Comparison of ENCODE assay signal across 23 mouse cellular contexts in genomic region chr1:159854261-159854660, GRCm38 (mm10).
DNase-seq lines count a peak whose midpoint lies in the region; ATAC-seq and TF ChIP-seq lines count a peak whose summit lies in the region.
"Had no signal": no experiment of that assay in that cellular context is flagged by ENCODE, and none has a peak within 500 bp of the region (broad histone marks: within the 10 kb centered on the region; RNA-seq: fewer than 3 reads in every experiment).

No protein-coding gene starts in this region.

- ATAC-seq in liver, postnatal 0 days: no peak
- ATAC-seq: activated CD4-positive, CD25-positive, alpha-beta regulatory T cell, adult 4 months; forebrain, embryonic 16.5 days; Patski had no signal

- H3K27me3 ChIP-seq in liver, postnatal 0 days (ENCODE audit: insufficient read depth, low read length): no peaks in the 10 kb centered on the region
- H3K27me3 ChIP-seq: embryonic facial prominence, embryonic 13.5 days; forebrain, embryonic 12.5 days; heart, embryonic 13.5 days; hindbrain, embryonic 15.5 days had no signal

- no peak for TF ChIP-seq POLR2A in brain, embryonic 14.5 days (IDR thresholded peaks at IDR 0.05; ENCODE audit: borderline replicate concordance, extremely low read depth, insufficient read depth, insufficient read length, poor library complexity, severe bottlenecking)

- no peak for TF ChIP-seq CTCF in layer of hippocampus, adult 2 months (conservative IDR thresholded peaks at IDR 0.05)
- no peak for TF ChIP-seq CTCF in brain, embryonic 14.5 days (IDR thresholded peaks at IDR 0.05; ENCODE audit: borderline replicate concordance, extremely low read depth, insufficient read depth, insufficient read length)
- no peak for TF ChIP-seq CTCF in liver, postnatal 0 days (IDR thresholded peaks at IDR 0.05; ENCODE audit: low read depth)

- no peaks in the 10 kb centered on the region for H3K36me3 ChIP-seq in liver, postnatal 0 days (replicated peaks; ENCODE audit: insufficient read depth, low read length)
- H3K36me3 ChIP-seq: embryonic facial prominence, embryonic 13.5 days; forebrain, embryonic 12.5 days; heart, embryonic 13.5 days; hindbrain, embryonic 15.5 days had no signal

- 71% methylated on average over 1 of the region's 1 CpGs for WGBS in liver, postnatal 0 days (ENCODE audit: insufficient replicate concordance)

- H3K4me2 ChIP-seq in liver, postnatal 0 days (ENCODE audit: low read depth, low read length): no peak overlapping the region
- H3K4me2 ChIP-seq: embryonic facial prominence, embryonic 13.5 days; forebrain, embryonic 12.5 days; heart, embryonic 13.5 days; hindbrain, embryonic 15.5 days had no signal

- no peak overlapping the region for H3K9ac ChIP-seq in liver, postnatal 0 days (replicated peaks)
- H3K9ac ChIP-seq: embryonic facial prominence, embryonic 13.5 days; forebrain, embryonic 12.5 days; heart, embryonic 13.5 days; hindbrain, embryonic 15.5 days had no signal

- TF ChIP-seq EP300 in liver, postnatal 0 days (IDR thresholded peaks at IDR 0.05; ENCODE audit: low read depth): no peak

- no peaks in the 10 kb centered on the region for H3K4me1 ChIP-seq in liver, postnatal 0 days (ENCODE audit: insufficient read depth)
- H3K4me1 ChIP-seq: embryonic facial prominence, embryonic 13.5 days; forebrain, embryonic 12.5 days; heart, embryonic 13.5 days; hindbrain, embryonic 15.5 days had no signal

- H3K9me3 ChIP-seq in liver, postnatal 0 days (ENCODE audit: low read length): no peaks in the 10 kb centered on the region
- H3K9me3 ChIP-seq: embryonic facial prominence, embryonic 13.5 days; hindbrain, embryonic 15.5 days had no signal

- DNase-seq in layer of hippocampus, adult 2 months (ENCODE audit: low spot score in 2 of 2): no peak
- no peak for DNase-seq in layer of hippocampus, postnatal 14 days (ENCODE audit: low spot score in 2 of 2)
- DNase-seq in lung, postnatal 14 days: peak; percentile 5
- DNase-seq in lung, postnatal 4 days: no peak
- peak; percentile 9 for DNase-seq in brain, embryonic 14.5 days (ENCODE audit: low read depth)
- DNase-seq in telencephalon, adult 2 months (ENCODE audit: low read depth, low spot score): peak; percentile 45
- DNase-seq in liver, postnatal 0 days: no peak
- DNase-seq: adrenal gland, adult 2 months; adrenal gland, postnatal 25 days; cerebellum, adult 11 months; cerebellum, adult 8-10 months; cerebellum, postnatal 36 days; gastrocnemius, adult 2 months; gastrocnemius, postnatal 25 days; heart, adult 11 months; heart, postnatal 36 days had no signal

- H3K4me3 ChIP-seq in layer of hippocampus, adult 2 months: no peak overlapping the region
- no peak overlapping the region for H3K4me3 ChIP-seq in liver, postnatal 0 days (ENCODE audit: low read depth, low read length)
- H3K4me3 ChIP-seq: embryonic facial prominence, embryonic 13.5 days; forebrain, embryonic 12.5 days; gastrocnemius, adult 2 months; heart, embryonic 13.5 days; hindbrain, embryonic 15.5 days had no signal

- H3K27ac ChIP-seq in layer of hippocampus, adult 2 months: 0 out of 2 replicates have a peak overlapping the region, but pooled peaks have one; percentile 0
- no peak overlapping the region for H3K27ac ChIP-seq in liver, postnatal 0 days (ENCODE audit: low read depth)
- H3K27ac ChIP-seq: embryonic facial prominence, embryonic 13.5 days; forebrain, embryonic 12.5 days; gastrocnemius, adult 2 months; heart, embryonic 13.5 days; hindbrain, embryonic 15.5 days had no signal

Comparison
In these comparisons a context has a peak if more than half of its experiments do, and no peak if none do; other contexts are left out.
1. DNase-seq: peak in lung, postnatal 14 days (single experiment), brain, embryonic 14.5 days (single experiment) and telencephalon, adult 2 months (single experiment); none in layer of hippocampus, adult 2 months (0 of 2), layer of hippocampus, postnatal 14 days (0 of 2), lung, postnatal 4 days (0 of 2) and liver, postnatal 0 days (single experiment).